Mouse (Mus musculus) neural tube, embryonic 14.5 days (tissue): Measurements from ENCODE around the gene Casp9. TPM values are rescaled to one million over a fixed set of nuclear protein-coding genes. Genes with fewer than 3 reads are reported as not detected.
A peak's percentile ranks its signal among the peaks of the same experiment; 100 is the strongest.

ENCODE experiments used
- ATAC-seq: fragments of 200-750 bp; cut with Nextera tagmentation; 2 replicates; pipeline ENCODE4 v1.8.0; 2017; ENCODE audit warnings: low read depth, mild to moderate bottlenecking, moderate TSS enrichment, moderate library complexity
- H3K27ac ChIP-seq: fragments of 300-500 bp; sonication (generic); 2 replicates; pipeline ENCODE4 v1.5.1; 2014; ENCODE audit warnings: low read depth, mild to moderate bottlenecking, control low read depth, low read length, moderate library complexity, mixed read lengths
- H3K27me3 ChIP-seq: fragments of 300-500 bp; sonication (generic); 2 replicates; pipeline ENCODE4 v1.6.1; 2014; ENCODE audit warnings: low read length; ENCODE audit not compliant: control insufficient read depth, insufficient read depth
- H3K36me3 ChIP-seq: fragments of 300-500 bp; sonication (generic); 2 replicates; pipeline ENCODE4 v1.6.1; 2014; ENCODE audit warnings: low read length, mixed read lengths; ENCODE audit not compliant: control insufficient read depth, insufficient read depth
- H3K4me1 ChIP-seq: fragments of 300-500 bp; sonication (generic); 2 replicates; pipeline ENCODE4 v1.6.1; 2014; ENCODE audit warnings: low read length; ENCODE audit not compliant: control insufficient read depth, insufficient read depth
- H3K4me2 ChIP-seq: fragments of 300-500 bp; sonication (generic); 2 replicates; pipeline ENCODE4 v1.6.1; 2014; ENCODE audit warnings: mild to moderate bottlenecking, low read depth, low read length, control low read depth
- H3K4me3 ChIP-seq: fragments of 300-500 bp; sonication (generic); 2 replicates; pipeline ENCODE4 v1.5.1; 2014; ENCODE audit warnings: low read depth, low read length, control low read depth, mixed read lengths
- H3K9ac ChIP-seq: fragments of 300-500 bp; sonication (generic); replicated peaks from 2 replicates; pipeline ENCODE4 v1.6.1; 2014; ENCODE audit warnings: low read depth, mild to moderate bottlenecking, control low read depth, low read length, mixed read lengths
- H3K9me3 ChIP-seq: fragments of 300-500 bp; sonication (generic); 2 replicates; pipeline ENCODE4 v1.6.1; 2016; ENCODE audit warnings: low read length; ENCODE audit not compliant: control insufficient read depth
- whole genome bisulfite sequencing: fragments of 180-500 bp; shearing (Covaris S2); extraction: QIAGEN DNeasy Blood & Tissue Kit; methylation state at CpG from one replicate; pipeline ENCODE4 v1.1.7; 2014; 5-methylcytosine and 5-hydroxymethylcytosine counted together
- polyA plus RNA-seq: library from polyadenylated mRNA; unstranded; fragments of >200 nt; fragmentation: Nextera tagmentation; extraction: Ambion mirVana; gene quantifications from 2 replicates; pipeline ENCODE4 v1.2.1, GENCODE M21; 2014

Gene Casp9
- polyA plus RNA-seq, 1 experiment from 2014 or later = 17.3 TPM

GRCm38 (mm10) chr4:141804105-141804504 lies 10.7 kb downstream of the Casp9 start:
- Histone ChIP-seq H3K36me3 (peaks cover 29% of the 10 kb centered on the region), H3K9ac (no peak overlapping the region), H3K27me3 (no peaks in the 10 kb centered on the region), H3K27ac (no peak overlapping the region), H3K4me1 (no peaks in the 10 kb centered on the region), H3K4me2 (no peak overlapping the region), H3K4me3 (no peak overlapping the region), H3K9me3 (no peaks in the 10 kb centered on the region)
- WGBS = 86% methylated on average over 4 of the region's 4 CpGs
- no peak for ATAC-seq

- Histone ChIP-seq H3K4me3 (no peak overlapping the region), H3K9me3 (no peaks in the 10 kb centered on the region), H3K36me3 (peaks cover 30% of the 10 kb centered on the region), H3K9ac (no peak overlapping the region), H3K4me1 (no peaks in the 10 kb centered on the region), H3K27me3 (no peaks in the 10 kb centered on the region), H3K4me2 (no peak overlapping the region), H3K27ac (no peak overlapping the region)
- 97% methylated on average over 8 of the region's 8 CpGs for WGBS
- no peak for ATAC-seq
Observed at GRCm38 (mm10) chr4:141805886-141806285, 12.5 kb downstream of the Casp9 start.

GRCm38 (mm10) chr4:141809850-141810464 lies 16.5 kb downstream of the Casp9 start:
- no peak overlapping the region for H3K4me3 ChIP-seq
- ATAC-seq = peak; percentile 71; the same call in 1 of the 2 replicates
- H3K4me2 ChIP-seq = no peak overlapping the region
- H3K4me1 ChIP-seq = no peaks in the 10 kb centered on the region
- no peak overlapping the region for H3K9ac ChIP-seq
- H3K36me3 ChIP-seq = peaks cover 36% of the 10 kb centered on the region
- H3K9me3 ChIP-seq = no peaks in the 10 kb centered on the region
- 80% methylated on average over 8 of the region's 8 CpGs for WGBS
- no peak overlapping the region for H3K27ac ChIP-seq
- H3K27me3 ChIP-seq = no peaks in the 10 kb centered on the region

- no peak overlapping the region for H3K4me2 ChIP-seq
- no peaks in the 10 kb centered on the region for H3K4me1 ChIP-seq
- no peak overlapping the region for H3K9ac ChIP-seq
- no peak overlapping the region for H3K27ac ChIP-seq
- peaks cover 28% of the 10 kb centered on the region for H3K36me3 ChIP-seq
- no peak overlapping the region for H3K4me3 ChIP-seq
- H3K27me3 ChIP-seq = no peaks in the 10 kb centered on the region
- no peaks in the 10 kb centered on the region for H3K9me3 ChIP-seq
- no peak for ATAC-seq
- WGBS = 100% methylated on average over 2 of the region's 2 CpGs
Observed at GRCm38 (mm10) chr4:141810975-141811374, 17.6 kb downstream of the Casp9 start.

- ATAC-seq = no peak
- no peaks in the 10 kb centered on the region for H3K27me3 ChIP-seq
- H3K9me3 ChIP-seq = no peaks in the 10 kb centered on the region
- H3K36me3 ChIP-seq = peaks cover 27% of the 10 kb centered on the region
- no peaks in the 10 kb centered on the region for H3K4me1 ChIP-seq
- no peak overlapping the region for H3K4me2 ChIP-seq
- H3K27ac ChIP-seq = no peak overlapping the region
- WGBS = 95% methylated on average over 7 of the region's 7 CpGs
- no peak overlapping the region for H3K4me3 ChIP-seq
- H3K9ac ChIP-seq = no peak overlapping the region
Observed at GRCm38 (mm10) chr4:141811375-141811774, 18.0 kb downstream of the Casp9 start.

- peaks cover 11% of the 10 kb centered on the region for H3K36me3 ChIP-seq
- no peak overlapping the region for H3K9ac ChIP-seq
- H3K4me2 ChIP-seq = no peak overlapping the region
- no peak overlapping the region for H3K4me3 ChIP-seq
- H3K4me1 ChIP-seq = no peaks in the 10 kb centered on the region
- WGBS = 80% methylated on average over 7 of the region's 7 CpGs
- peak overlapping the region; percentile 44 for H3K27ac ChIP-seq
- no peaks in the 10 kb centered on the region for H3K27me3 ChIP-seq
- no peak for ATAC-seq
- no peaks in the 10 kb centered on the region for H3K9me3 ChIP-seq
Observed at GRCm38 (mm10) chr4:141816267-141816666, 22.9 kb downstream of the Casp9 start.

- H3K4me1 ChIP-seq = no peaks in the 10 kb centered on the region
- no peak for ATAC-seq
- peaks cover 5% of the 10 kb centered on the region for H3K36me3 ChIP-seq
- no peak overlapping the region for H3K4me3 ChIP-seq
- no peak overlapping the region for H3K27ac ChIP-seq
- H3K4me2 ChIP-seq = no peak overlapping the region
- H3K27me3 ChIP-seq = no peaks in the 10 kb centered on the region
- WGBS = 63% methylated on average over 14 of the region's 14 CpGs
- no peak overlapping the region for H3K9ac ChIP-seq
- no peaks in the 10 kb centered on the region for H3K9me3 ChIP-seq
Observed at GRCm38 (mm10) chr4:141816776-141817655, 23.6 kb downstream of the Casp9 start.

GRCm38 (mm10) chr4:141817706-141818105 lies 24.3 kb downstream of the Casp9 start:
- Histone ChIP-seq H3K36me3 (no peaks in the 10 kb centered on the region), H3K27me3 (no peaks in the 10 kb centered on the region), H3K4me1 (no peaks in the 10 kb centered on the region), H3K9me3 (no peaks in the 10 kb centered on the region), H3K9ac (no peak overlapping the region), H3K4me2 (no peak overlapping the region), H3K27ac (no peak overlapping the region), H3K4me3 (no peak overlapping the region)
- WGBS = 65% methylated on average over 10 of the region's 10 CpGs
- no peak for ATAC-seq

- 88% methylated on average over 13 of the region's 13 CpGs for whole genome bisulfite sequencing
- no peaks in the 10 kb centered on the region for H3K9me3 ChIP-seq
Observed at GRCm38 (mm10) chr4:141818861-141819260, 25.4 kb downstream of the Casp9 start.

More at GRCm38 (mm10) chr4:141818861-141819260, 25.4 kb downstream of the Casp9 start:
- Histone ChIP-seq H3K4me2 (no peak overlapping the region), H3K4me1 (no peaks in the 10 kb centered on the region), H3K36me3 (no peaks in the 10 kb centered on the region), H3K9ac (no peak overlapping the region), H3K4me3 (no peak overlapping the region), H3K27ac (no peak overlapping the region), H3K27me3 (no peaks in the 10 kb centered on the region)
- no peak for ATAC-seq
